Mouse (Mus musculus) MEL (cell line): ENCODE measurements around the gene Defb22.

Source experiments
- CTCF ChIP-seq, 3 experiments: IDR thresholded peaks in 2 of 3; conservative IDR thresholded peaks in 1 of 3; 2 replicates each; pipeline ENCODE4 v1.5.1; 2011 to 2012; ENCODE audit warnings: low read length in 3 of 3, low read depth in 2 of 3, mild to moderate bottlenecking in 2 of 3, improper control_type of control experiment in 1 of 3, inconsistent platforms in 1 of 3, mixed read lengths in 1 of 3, moderate library complexity in 1 of 3; ENCODE audit not compliant: control insufficient read depth in 1 of 3, insufficient read depth in 1 of 3, poor library complexity in 1 of 3, severe bottlenecking in 1 of 3
- EP300 ChIP-seq, 2 experiments: IDR thresholded peaks; 2 replicates each; pipeline ENCODE4 v1.6.1; 2011; ENCODE audit warnings: improper control_type of control experiment in 2 of 2, low read length in 2 of 2, low read depth in 1 of 2, mild to moderate bottlenecking in 1 of 2
- GABPA ChIP-seq: IDR thresholded peaks from 2 replicates; pipeline ENCODE4 v1.6.1; 2012; ENCODE audit warnings: low read depth, mild to moderate bottlenecking, inconsistent platforms, low read length, improper control_type of control experiment, moderate library complexity
- NELFE ChIP-seq: IDR thresholded peaks from 2 replicates; pipeline ENCODE4 v1.6.1; 2011; ENCODE audit warnings: low read depth, low read length, improper control_type of control experiment
- ZC3H11A ChIP-seq: IDR thresholded peaks from 2 replicates; pipeline ENCODE4 v1.6.1; 2012; ENCODE audit warnings: low read depth, mild to moderate bottlenecking, inconsistent platforms, low read length, improper control_type of control experiment
- ZNF384 ChIP-seq: IDR thresholded peaks from 2 replicates; pipeline ENCODE4 v1.6.1; 2012; ENCODE audit warnings: low read depth, mild to moderate bottlenecking, inconsistent platforms, low read length, improper control_type of control experiment

GRCm38 (mm10) chr2:152493151-152493550 is 3.2 kb upstream of the Defb22 start:
- TF ChIP-seq EP300 (IDR thresholded peaks at IDR 0.05; ENCODE audit: low read depth in 1 of 2, low read length in 2 of 2) (no peak), ZC3H11A (no peak), NELFE (no peak), GABPA (no peak), CTCF (IDR thresholded peaks at IDR 0.05 in 2 of 3, conservative IDR thresholded peaks at IDR 0.05 in 1 of 3; ENCODE audit: control insufficient read depth in 1 of 3, insufficient read depth in 1 of 3, low read depth in 2 of 3, low read length in 3 of 3, poor library complexity in 1 of 3, severe bottlenecking in 1 of 3) (peak in 2 of 3 experiments; percentile 8 to 32; a peak in 2 of 6 replicates), ZNF384 (no peak)
